Mouse (Mus musculus) liver, embryonic 14.5 days (tissue): ENCODE measurements at regions not wholly inside any gene's neighbourhood (a gene's known extent, or its start where the extent isn't known, plus 50 kb on each side); places are given as distances from the start of the nearest gene placed in this dataset.

Source experiments
- ATAC-seq: fragments of 200-750 bp; cut with Nextera tagmentation; 2 replicates; pipeline ENCODE4 v1.8.0; 2017; ENCODE audit warnings: moderate number of reproducible peaks, mild to moderate bottlenecking, moderate library complexity; ENCODE audit not compliant: insufficient read depth
- DNase-seq, 3 experiments: peaks; one replicate each; pipeline ENCODE4 v3.0.0-alpha.2; 2012 to 2013; ENCODE audit warnings: low read depth in 3 of 3, low spot score in 3 of 3
- H3K27ac ChIP-seq: fragments of 300-500 bp; sonication (generic); 2 replicates; pipeline ENCODE4 v1.5.1; 2014; ENCODE audit warnings: moderate library complexity, mild to moderate bottlenecking, control low read depth, inconsistent platforms
- H3K27me3 ChIP-seq: fragments of 300-500 bp; sonication (generic); 2 replicates; pipeline ENCODE4 v1.6.1; 2014; ENCODE audit warnings: mild to moderate bottlenecking, low read length, moderate library complexity; ENCODE audit not compliant: control insufficient read depth, insufficient read depth
- H3K36me3 ChIP-seq: fragments of 300-500 bp; sonication (generic); replicated peaks from 2 replicates; pipeline ENCODE4 v1.6.1; 2014; ENCODE audit warnings: low read depth; ENCODE audit not compliant: control insufficient read depth, insufficient read depth
- H3K4me1 ChIP-seq, 2 experiments: fragments of 200-500 bp in 1 of 2; fragments of 300-500 bp in 1 of 2; sonication (generic) in 1 of 2; replicated peaks; 2 replicates each; pipeline ENCODE4 v1.6.1; 2012 to 2014; ENCODE audit warnings: antibody characterized with exemption in 1 of 2, inconsistent platforms in 1 of 2, low read length in 1 of 2; ENCODE audit not compliant: control insufficient read depth in 2 of 2, insufficient read depth in 2 of 2
- H3K4me2 ChIP-seq: fragments of 300-500 bp; sonication (generic); 2 replicates; pipeline ENCODE4 v1.6.1; 2014; ENCODE audit warnings: low read depth, mild to moderate bottlenecking, control low read depth, moderate library complexity
- H3K4me3 ChIP-seq, 2 experiments: fragments of 200-500 bp in 1 of 2; fragments of 300-500 bp in 1 of 2; sonication (generic) in 1 of 2; 2 replicates each; pipeline ENCODE4 v1.5.1; 2012 to 2014; ENCODE audit warnings: low read depth in 2 of 2, low read length in 2 of 2, mild to moderate bottlenecking in 2 of 2, control low read depth in 1 of 2, inconsistent platforms in 1 of 2, moderate library complexity in 1 of 2; ENCODE audit not compliant: insufficient read depth in 1 of 2
- H3K9ac ChIP-seq: fragments of 300-500 bp; sonication (generic); replicated peaks from 2 replicates; pipeline ENCODE4 v1.6.1; 2014; ENCODE audit warnings: mild to moderate bottlenecking, control low read depth, moderate library complexity
- H3K9me3 ChIP-seq: fragments of 300-500 bp; sonication (generic); 2 replicates; pipeline ENCODE4 v1.6.1; 2016; ENCODE audit warnings: low read length, mixed read lengths; ENCODE audit not compliant: control insufficient read depth
- CTCF ChIP-seq: IDR thresholded peaks from 2 replicates; pipeline ENCODE4 v1.5.1; 2016; ENCODE audit warnings: antibody characterized with exemption, low read depth, control low read depth
- EP300 ChIP-seq: IDR thresholded peaks from 2 replicates; pipeline ENCODE4 v1.6.1; 2016; ENCODE audit warnings: antibody characterized with exemption, low read depth
- WGBS: fragments of 180-500 bp; shearing (Covaris S2); extraction: QIAGEN DNeasy Blood & Tissue Kit; methylation state at CpG from one replicate; pipeline ENCODE4 v1.1.7; 2014; ENCODE audit not compliant: insufficient replicate concordance; 5-methylcytosine and 5-hydroxymethylcytosine counted together

DNA sequence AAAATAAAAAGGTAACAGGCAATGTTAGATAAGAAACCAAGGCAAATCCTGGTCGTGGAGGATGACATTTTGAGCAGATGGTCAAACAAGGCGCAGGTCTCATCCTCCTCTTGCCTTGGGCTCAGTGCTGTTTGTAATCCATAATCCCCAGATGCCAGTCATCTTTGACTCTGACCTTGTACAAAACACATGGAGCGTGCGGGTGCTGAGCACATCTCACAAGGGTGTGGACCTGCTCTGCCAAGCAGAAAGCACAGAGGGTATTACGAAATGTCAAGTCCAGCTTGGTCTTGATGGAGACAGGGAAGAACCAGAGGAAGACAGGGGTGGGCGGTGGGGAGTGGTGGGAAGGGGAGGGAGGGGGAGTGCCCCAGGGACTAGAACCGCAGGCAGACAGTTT, 116.9 kb upstream of the Auts2 start:
- Histone ChIP-seq H3K4me3 (no peak overlapping the region), H3K27me3 (no peaks in the 10 kb centered on the region), H3K9me3 (no peaks in the 10 kb centered on the region), H3K9ac (no peak overlapping the region), H3K4me2 (no peak overlapping the region), H3K4me1 (no peaks in the 10 kb centered on the region), H3K27ac (no peak overlapping the region), H3K36me3 (no peaks in the 10 kb centered on the region)
- no peak for TF ChIP-seq EP300
- no peak for TF ChIP-seq CTCF
- DNase-seq (no peak), ATAC-seq (no peak)
- WGBS: 48% methylated on average over 7 of the region's 7 CpGs

DNA sequence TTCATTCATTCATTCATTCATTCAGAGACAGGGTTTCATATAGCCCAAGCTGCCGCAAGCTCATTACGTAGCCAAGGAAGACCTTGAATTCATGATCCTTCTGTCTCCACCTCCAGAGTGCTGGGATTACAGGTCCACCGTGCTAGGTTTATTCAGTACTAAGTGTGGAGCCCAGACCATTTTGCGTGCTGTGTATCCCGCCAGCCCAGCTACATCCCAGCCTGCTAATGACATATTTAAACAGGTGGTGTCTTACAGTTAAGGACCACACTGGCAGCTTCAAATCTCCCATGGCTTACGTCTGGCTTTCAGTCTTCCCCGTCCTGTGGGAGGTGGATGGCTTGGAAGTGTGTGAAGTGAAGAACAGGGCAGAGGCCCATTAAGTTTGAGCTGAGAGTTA, 111.2 kb upstream of the Auts2 start:
- H3K36me3 ChIP-seq: no peaks in the 10 kb centered on the region
- H3K9me3 ChIP-seq: no peaks in the 10 kb centered on the region
- no peak overlapping the region for H3K4me2 ChIP-seq
- H3K27ac ChIP-seq: no peak overlapping the region
- 76% methylated on average over 7 of the region's 7 CpGs for WGBS
- no peak for ATAC-seq
- H3K4me1 ChIP-seq: no peaks in the 10 kb centered on the region
- no peak for DNase-seq
- H3K9ac ChIP-seq: no peak overlapping the region
- TF ChIP-seq EP300: no peak
- TF ChIP-seq CTCF: no peak
- H3K4me3 ChIP-seq: no peak overlapping the region
- H3K27me3 ChIP-seq: no peaks in the 10 kb centered on the region

DNA sequence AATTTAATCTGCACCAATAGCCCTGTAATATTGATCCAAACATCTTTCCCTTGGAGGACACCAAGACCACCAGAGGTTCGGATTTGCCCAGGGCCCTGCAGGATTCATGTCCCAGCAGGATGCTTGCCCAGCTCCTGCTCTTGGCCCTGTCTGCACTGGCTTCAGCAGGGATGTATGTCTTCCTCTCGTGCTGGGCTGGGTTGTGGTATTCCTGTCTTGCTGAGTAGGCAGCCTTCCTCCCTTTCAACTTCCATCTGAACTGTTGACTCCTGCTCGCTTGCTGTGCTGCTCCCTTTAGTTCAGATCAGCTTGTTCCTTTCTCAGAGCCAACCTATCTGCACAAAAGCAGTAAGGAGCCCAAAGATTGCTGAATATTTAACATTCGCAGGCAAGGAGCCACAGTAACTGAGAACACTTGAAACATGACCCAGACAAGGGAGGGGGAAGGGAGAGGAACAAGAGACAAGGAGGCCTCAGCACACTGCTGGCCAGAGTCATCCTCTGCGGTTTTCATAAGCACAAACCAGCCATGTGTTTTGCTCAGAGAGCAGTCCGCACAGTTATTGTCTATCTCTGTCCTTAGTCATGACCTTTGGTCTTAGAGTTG, 110.7 kb upstream of the Auts2 start:
- TF ChIP-seq CTCF (no peak), EP300 (no peak)
- no peaks in the 10 kb centered on the region for H3K36me3 ChIP-seq
- ATAC-seq (no peak), DNase-seq (no peak)
- H3K27me3 ChIP-seq: no peaks in the 10 kb centered on the region
- WGBS: 36% methylated on average over 6 of the region's 6 CpGs
- H3K4me3 ChIP-seq: no peak overlapping the region
- H3K9ac ChIP-seq: no peak overlapping the region
- H3K4me2 ChIP-seq: no peak overlapping the region
- no peak overlapping the region for H3K27ac ChIP-seq
- H3K4me1 ChIP-seq: no peaks in the 10 kb centered on the region
- no peaks in the 10 kb centered on the region for H3K9me3 ChIP-seq

- 4% methylated on average over 1 of the region's 1 CpGs for WGBS
- no peaks in the 10 kb centered on the region for H3K4me1 ChIP-seq
- no peak for TF ChIP-seq EP300
- no peak overlapping the region for H3K4me3 ChIP-seq
- H3K27ac ChIP-seq: no peak overlapping the region
- DNase-seq (no peak), ATAC-seq (no peak)
- no peak overlapping the region for H3K4me2 ChIP-seq
- no peak overlapping the region for H3K9ac ChIP-seq
- H3K9me3 ChIP-seq: no peaks in the 10 kb centered on the region
- no peaks in the 10 kb centered on the region for H3K36me3 ChIP-seq
- no peaks in the 10 kb centered on the region for H3K27me3 ChIP-seq
Observed at GRCm38 (mm10) chr5:132652201-132652600, 109.1 kb upstream of the Auts2 start.

DNA sequence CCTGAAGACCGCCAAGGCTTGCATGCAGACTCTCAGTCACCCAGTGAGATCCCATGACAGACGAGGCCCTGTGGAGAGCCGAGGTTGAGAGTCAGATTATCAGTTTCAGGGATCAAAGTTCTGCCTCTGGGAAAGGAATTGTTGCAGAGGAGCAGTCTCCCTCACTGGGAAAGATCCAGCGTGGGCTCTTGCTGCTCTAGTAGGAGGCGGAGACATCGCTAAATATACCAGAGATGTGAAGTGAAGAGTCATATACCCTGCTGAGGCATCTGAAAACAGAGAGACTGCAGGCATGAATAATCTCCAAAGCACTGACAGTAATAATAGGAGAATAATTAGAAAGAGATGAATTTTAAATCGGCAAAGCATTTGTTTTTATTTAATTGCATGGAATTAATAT, 106.6 kb upstream of the Auts2 start:
- Histone ChIP-seq H3K9ac (no peak overlapping the region), H3K9me3 (no peaks in the 10 kb centered on the region), H3K36me3 (no peaks in the 10 kb centered on the region), H3K27me3 (no peaks in the 10 kb centered on the region), H3K4me1 (no peaks in the 10 kb centered on the region), H3K27ac (no peak overlapping the region), H3K4me3 (no peak overlapping the region), H3K4me2 (no peak overlapping the region)
- 53% methylated on average over 7 of the region's 7 CpGs for WGBS
- DNase-seq (no peak), ATAC-seq (no peak)
- TF ChIP-seq CTCF: no peak
- TF ChIP-seq EP300: no peak
